Mouse (Mus musculus) heart, postnatal 14 days (tissue): Measurements from ENCODE around the gene Atg16l2. TPM values are rescaled to one million over a fixed set of nuclear protein-coding genes. Genes with fewer than 3 reads are reported as not detected.

Experiments
- DNase-seq, 2 experiments: peaks; one replicate each; pipeline ENCODE4 v3.0.0; 2021 to 2022
- intact Hi-C: fragments of 180-260 bp; cut with DNase I; formaldehyde crosslinking; loops from one replicate; pipeline ENCODE4 v1.15.1; 2025
- total RNA-seq, 2 experiments: library from RNA; stranded (reverse); gene quantifications; 2 replicates each; pipeline ENCODE4 v1.2.3; 2021

The Atg16l2 gene
- total RNA-seq, 2 experiments from 2014 or later: 12.4 to 13.5 TPM

DNA sequence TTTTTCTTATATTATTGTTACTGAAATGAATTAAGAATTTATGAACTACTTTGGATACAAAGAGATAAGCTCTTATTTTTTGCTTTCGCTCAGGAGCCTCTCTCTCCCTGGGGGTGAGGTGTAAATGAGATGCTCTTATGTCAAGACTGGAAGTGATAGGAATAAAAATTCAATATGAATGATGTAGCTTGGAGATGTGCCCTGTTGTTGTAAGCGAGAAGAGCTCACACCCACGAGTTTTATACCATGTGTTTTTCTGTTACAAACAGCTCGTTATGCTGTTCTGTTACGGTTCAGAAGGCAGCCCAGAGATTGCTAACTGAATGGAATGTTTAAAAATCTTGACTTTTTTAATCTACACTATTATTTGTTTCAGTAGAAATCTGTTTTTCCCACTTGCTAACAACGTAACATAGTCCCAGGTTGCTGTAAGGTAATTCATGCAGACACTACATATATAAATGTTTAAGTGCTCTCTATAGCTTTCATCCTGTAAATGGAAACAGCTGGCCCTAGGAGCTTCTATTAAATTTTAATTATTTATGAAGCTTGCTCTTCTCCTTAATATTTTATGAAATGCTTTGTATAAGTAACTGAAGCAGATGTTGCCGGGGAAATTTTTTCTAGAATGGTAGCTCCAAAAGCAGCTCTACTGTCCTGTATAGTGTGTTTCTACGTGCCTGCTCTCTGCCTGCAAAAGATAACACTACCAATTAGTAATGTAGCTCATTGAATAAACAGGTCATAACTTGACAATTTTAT lies 65.2 kb downstream of the Atg16l2 start:
- intact Hi-C loops: no loop called here
- DNase-seq: no peak

GRCm38 (mm10) chr7:101232716-101233115 lies 69.3 kb downstream of the Atg16l2 start:
- no peak for DNase-seq
- intact Hi-C loops: loop anchor here (5.0 kb wide), 2 partner anchors 140 to 245 kb away; no protein-coding TSS in a partner anchor

GRCm38 (mm10) chr7:101231458-101231857 lies 70.6 kb downstream of the Atg16l2 start:
- DNase-seq: peak in 1 of 2 experiments; percentile 18
- intact Hi-C loops: loop anchor here (1.0 to 5.0 kb wide), 4 partner anchors 123 to 244 kb away; no protein-coding TSS in a partner anchor

DNA sequence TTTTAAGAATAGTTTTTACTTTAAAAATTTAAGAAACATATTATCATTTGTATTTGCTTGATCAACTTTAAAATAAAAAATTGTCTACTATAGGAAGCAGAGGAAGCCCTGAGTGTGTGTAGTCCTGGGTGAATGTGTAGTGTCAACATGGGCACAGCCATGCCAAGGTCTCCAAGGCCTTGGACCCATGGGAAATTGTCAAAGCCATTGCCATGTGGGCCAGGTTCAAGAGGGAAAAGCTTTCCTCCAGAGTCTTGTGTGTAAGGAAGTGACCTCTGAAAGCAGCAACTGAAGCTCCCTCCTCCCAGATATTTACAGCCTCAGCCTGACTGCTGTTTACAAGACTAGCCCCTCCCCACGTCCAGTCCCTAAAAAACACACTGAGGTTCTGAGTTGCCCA lies 72.7 kb downstream of the Atg16l2 start:
- DNase-seq: no peak
- intact Hi-C loops: no loop called here

DNA sequence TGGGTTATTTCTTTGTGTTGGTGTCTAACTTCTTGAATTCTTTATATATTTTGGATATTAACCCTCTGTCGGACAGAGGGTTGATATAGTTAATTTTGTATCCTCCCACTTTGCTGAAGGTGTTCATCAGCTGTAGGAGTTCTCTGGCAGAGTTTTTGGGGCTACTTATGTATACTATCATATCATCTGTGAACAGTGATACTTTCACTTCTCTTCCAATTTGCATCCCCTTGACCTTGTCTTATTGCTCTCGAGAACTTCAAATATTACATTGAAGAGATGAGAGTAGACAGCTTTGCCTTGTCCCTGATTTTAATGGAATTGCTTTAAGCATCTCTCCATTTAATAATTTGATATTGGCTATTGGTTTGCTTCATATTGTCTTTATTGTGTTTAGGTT lies 78.5 kb downstream of the Atg16l2 start:
- intact Hi-C loops: no loop called here
- DNase-seq: no peak

DNA sequence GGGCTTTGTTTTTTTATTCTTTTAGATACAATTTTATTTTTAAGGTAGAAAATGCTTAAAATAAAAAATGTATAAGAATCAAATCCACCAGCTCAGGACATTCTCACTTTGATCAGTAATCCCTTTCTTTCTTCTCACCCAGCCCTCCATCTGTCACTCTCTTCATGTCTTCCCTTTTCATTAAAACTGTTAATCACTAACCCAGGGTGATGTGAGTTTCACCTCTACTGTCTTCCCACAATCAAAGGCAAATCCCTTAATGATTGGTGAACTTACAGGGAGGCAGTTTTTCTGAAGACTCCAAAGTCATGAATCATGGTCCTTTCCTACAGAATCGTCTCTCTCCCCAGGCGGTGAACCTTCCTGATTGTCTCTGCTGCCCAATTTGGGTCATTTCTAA lies 85.3 kb downstream of the Atg16l2 start:
- intact Hi-C loops: no loop called here
- no peak for DNase-seq

- DNase-seq: no peak
- intact Hi-C loops: no loop called here
These were observed 88.4 kb downstream of the Atg16l2 start for GRCm38 (mm10) chr7:101213515-101214263.

Other genes starting within 250 kb of the Atg16l2 start
- gene Fchsd2, start 209.4 kb downstream of the Atg16l2 start, total RNA-seq: 10 to 100 TPM; 28.9 to 31.3 TPM
- gene Stard10, start 14.8 kb upstream of the Atg16l2 start, total RNA-seq: 10 to 100 TPM; 17.0 to 40.3 TPM
- gene Arap1, start 45.8 kb upstream of the Atg16l2 start, total RNA-seq: 10 to 100 TPM; 38.6 to 41.8 TPM
- gene Gm45837, start 108.6 kb upstream of the Atg16l2 start, total RNA-seq: not detected
- 10 to 100 TPM; 72.2 to 78.0 TPM for gene Pde2a, start 119.4 kb upstream of the Atg16l2 start, total RNA-seq